Mouse (Mus musculus) right cerebral cortex, adult 2 months (tissue): ENCODE data around the gene Dnase1l3.
A peak's percentile ranks its signal among the peaks of the same experiment; 100 is the strongest.

Experiments
- DNase-seq, 2 experiments: peaks; one replicate each; pipeline ENCODE4 v3.0.0; 2021 to 2022; ENCODE audit warnings: low spot score in 2 of 2

Dnase1l3 gene

GRCm38 (mm10) chr14:7937052-7937630 lies 57.2 kb downstream of the Dnase1l3 start:
- DNase-seq: peak; percentile 30 to 47

GRCm38 (mm10) chr14:7934166-7934565 lies 60.2 kb downstream of the Dnase1l3 start:
- no peak for DNase-seq

- no peak for DNase-seq
Observed at GRCm38 (mm10) chr14:7932151-7932550, 62.2 kb downstream of the Dnase1l3 start.

- DNase-seq: no peak
Observed at GRCm38 (mm10) chr14:7929029-7929428, 65.3 kb downstream of the Dnase1l3 start.

GRCm38 (mm10) chr14:7928362-7928761 lies 66.0 kb downstream of the Dnase1l3 start:
- DNase-seq: no peak

GRCm38 (mm10) chr14:7923635-7924034 lies 70.7 kb downstream of the Dnase1l3 start:
- DNase-seq: no peak

GRCm38 (mm10) chr14:7921459-7921858 lies 72.9 kb downstream of the Dnase1l3 start:
- no peak for DNase-seq

- DNase-seq: no peak
Observed at GRCm38 (mm10) chr14:7919921-7920320, 74.5 kb downstream of the Dnase1l3 start.

GRCm38 (mm10) chr14:7919309-7919708 lies 75.1 kb downstream of the Dnase1l3 start:
- DNase-seq: no peak

- DNase-seq: no peak
Observed at GRCm38 (mm10) chr14:7918150-7918991, 76.0 kb downstream of the Dnase1l3 start.
